Comparison of ENCODE assay signal across 9 mouse cellular contexts in genomic region chr15:11408155-11408826, GRCm38 (mm10). TPM values are rescaled to one million over a fixed set of nuclear protein-coding genes. Genes with fewer than 3 reads are reported as not detected.
DNase-seq lines count a peak whose midpoint lies in the region; ATAC-seq and TF ChIP-seq lines count a peak whose summit lies in the region.
"Had no signal": no experiment of that assay in that cellular context is flagged by ENCODE, and none has a peak within 500 bp of the region (broad histone marks: within the 10 kb centered on the region; RNA-seq: fewer than 3 reads in every experiment).

No protein-coding gene starts in this region.

- H3K27me3 ChIP-seq in heart, embryonic 11.5 days (ENCODE audit: control insufficient read depth, insufficient read depth, low read length): no peaks in the 10 kb centered on the region
- H3K27me3 ChIP-seq in C2C12 (ENCODE audit: control insufficient read depth, insufficient read depth, insufficient read length): no peaks in the 10 kb centered on the region
- H3K27me3 ChIP-seq in hindbrain, embryonic 13.5 days: peaks cover 14% of the 10 kb centered on the region

- H3K79me2 ChIP-seq in C2C12 (ENCODE audit: control insufficient read depth, insufficient read depth): no peaks in the 10 kb centered on the region

- 34% methylated on average over 7 of the region's 7 CpGs for WGBS in heart, embryonic 11.5 days (ENCODE audit: insufficient replicate concordance)
- WGBS in hindbrain, embryonic 13.5 days: 40% methylated on average over 7 of the region's 7 CpGs

- peak; percentile 13 for DNase-seq in heart, adult 8-10 months (ENCODE audit: low spot score)
- peak; percentile 63 for DNase-seq in ZHBTc4 (ENCODE audit: low read depth, low spot score)
- peak; percentile 45 for DNase-seq in lung, postnatal 36 days
- DNase-seq: liver, embryonic 13.5 days had no signal

- H3K4me3 ChIP-seq in heart, embryonic 11.5 days (ENCODE audit: low read depth, low read length): no peak overlapping the region
- H3K4me3 ChIP-seq in C2C12 (ENCODE audit: insufficient read depth, poor library complexity, severe bottlenecking): no peak overlapping the region
- H3K4me3 ChIP-seq in hindbrain, embryonic 13.5 days: no peak overlapping the region
- H3K4me3 ChIP-seq: liver, embryonic 13.5 days had no signal

- H3K4me1 ChIP-seq in heart, embryonic 11.5 days (ENCODE audit: control insufficient read depth, insufficient read depth, low read length): no peaks in the 10 kb centered on the region
- no peaks in the 10 kb centered on the region for H3K4me1 ChIP-seq in hindbrain, embryonic 13.5 days (replicated peaks)
- H3K4me1 ChIP-seq: liver, embryonic 13.5 days had no signal

- no peak overlapping the region for H3K27ac ChIP-seq in heart, embryonic 11.5 days (ENCODE audit: low read depth, low read length)
- no peak overlapping the region for H3K27ac ChIP-seq in hindbrain, embryonic 13.5 days
- H3K27ac ChIP-seq: liver, embryonic 13.5 days had no signal

- no peak overlapping the region for H3K4me2 ChIP-seq in heart, embryonic 11.5 days
- H3K4me2 ChIP-seq in hindbrain, embryonic 13.5 days: no peak overlapping the region
- H3K4me2 ChIP-seq: liver, embryonic 13.5 days had no signal

- H3K36me3 ChIP-seq in heart, embryonic 11.5 days (ENCODE audit: control insufficient read depth, insufficient read depth, low read length): no peaks in the 10 kb centered on the region
- H3K36me3 ChIP-seq in C2C12 (ENCODE audit: control insufficient read depth, insufficient read depth): no peaks in the 10 kb centered on the region
- H3K36me3 ChIP-seq in hindbrain, embryonic 13.5 days: no peaks in the 10 kb centered on the region
- H3K36me3 ChIP-seq: liver, embryonic 13.5 days had no signal

- H3K9ac ChIP-seq in heart, embryonic 11.5 days (ENCODE audit: low read depth, low read length): no peak overlapping the region
- H3K9ac ChIP-seq in hindbrain, embryonic 13.5 days: no peak overlapping the region
- H3K9ac ChIP-seq: liver, embryonic 13.5 days had no signal

- no peaks in the 10 kb centered on the region for H3K79me3 ChIP-seq in C2C12 (ENCODE audit: low read depth)

- peak; percentile 61 for TF ChIP-seq CTCF in C2C12 (IDR thresholded peaks at IDR 0.05; ENCODE audit: control insufficient read depth, insufficient read depth, insufficient read length)

- no peaks in the 10 kb centered on the region for H3K9me3 ChIP-seq in heart, embryonic 11.5 days (replicated peaks; ENCODE audit: control insufficient read depth, low read length)
- H3K9me3 ChIP-seq in hindbrain, embryonic 13.5 days: no peaks in the 10 kb centered on the region
- H3K9me3 ChIP-seq: liver, embryonic 13.5 days had no signal

- ATAC-seq in heart, embryonic 11.5 days (replicated peaks; ENCODE audit: insufficient number of reproducible peaks, low FRiP score, low TSS enrichment): no peak
- peak; percentile 69 for ATAC-seq in hindbrain, embryonic 13.5 days (ENCODE audit: low FRiP score)
- no peak for ATAC-seq in erythroid progenitor cell, adult 5-6 weeks (replicated peaks; ENCODE audit: low FRiP score, poor library complexity, severe bottlenecking)
- no peak for ATAC-seq in granulocyte monocyte progenitor cell, adult 5-6 weeks (replicated peaks; ENCODE audit: poor library complexity, severe bottlenecking)

- H3ac ChIP-seq in C2C12 (ENCODE audit: control insufficient read depth, insufficient read length, low read depth): no peak overlapping the region

TF ChIP-seq in C2C12, 6 proteins besides CTCF, POLR2A, EP300 and RAD21:
- no peak for TF ChIP-seq MYOG (IDR thresholded peaks at IDR 0.05; ENCODE audit: control insufficient read depth, extremely low read depth, insufficient read length)
- TF ChIP-seq FOSL1 (IDR thresholded peaks at IDR 0.05; ENCODE audit: insufficient read depth, low read length, poor library complexity, severe bottlenecking): no peak

RNA-seq across cellular contexts. Expression of gene Tars, which starts 8.8 kb away (rescaled TPM):
- total RNA-seq in heart, adult 8-10 months (2022): 10 to 100 TPM; 21.6 to 24.7 (median 24.0) TPM
- 51.6 and 52.0 TPM in 2 replicates for polyA plus RNA-seq in heart, embryonic 11.5 days (2014; fragmentation: Nextera tagmentation; extraction: Ambion mirVana)
- 84.9 TPM for polyA plus RNA-seq in C2C12 (2012; fragmentation: generic; extraction: Trizol)
- 53.1 and 57.4 TPM in 2 replicates for polyA plus RNA-seq in hindbrain, embryonic 13.5 days (2015; fragmentation: Nextera tagmentation; extraction: Ambion mirVana)
- total RNA-seq in erythroid progenitor cell, adult 5-6 weeks (2015; ENCODE audit: low replicate concordance): 10.1 and 18.4 TPM in 2 replicates
- total RNA-seq in erythroid progenitor cell, adult 5-6 weeks (2017; ENCODE audit: low replicate concordance): 29.4 and 30.4 TPM in 2 replicates
- 33.8 and 44.6 TPM in 2 replicates for total RNA-seq in granulocyte monocyte progenitor cell, adult 5-6 weeks (2014; fragmentation: Nextera tagmentation)
- 89.7 and 116 TPM in 2 replicates for total RNA-seq in granulocyte monocyte progenitor cell, adult 5-6 weeks (2017)

Comparison
In these comparisons a context has a peak if more than half of its experiments do, and no peak if none do; other contexts are left out.
1. DNase-seq: peak in every context shown above with its lines; median percentile 63 in ZHBTc4; 45 in lung, postnatal 36 days; 13 in heart, adult 8-10 months.